Mouse (Mus musculus): ENCODE results near the gene Sapcd1.

GRCm38 (mm10) chr17:35016791-35017705 lies 10.8 kb downstream of the Sapcd1 start:
- TF ChIP-seq CTCF (IDR thresholded peaks at IDR 0.05; ENCODE audit: extremely low read depth, insufficient read length, insufficient replicate concordance, low read depth, low read length) (no peak), POLR2A (IDR thresholded peaks at IDR 0.05; ENCODE audit: low read depth, low read length) (no peak)
